Mouse (Mus musculus) urinary bladder, postnatal 25 days (tissue): Measurements from ENCODE around the gene Cadm3.
A peak's percentile ranks its signal among the peaks of the same experiment; 100 is the strongest.
"Not testable (repeated sequence)": the region's sequence is repeated elsewhere in the genome, so short reads cannot be mapped to it uniquely, and the experiment has no call there.

Experiments
- DNase-seq: peaks from one replicate; pipeline ENCODE4 v3.0.0; 2022; ENCODE audit warnings: low spot score

Cadm3 gene

DNA sequence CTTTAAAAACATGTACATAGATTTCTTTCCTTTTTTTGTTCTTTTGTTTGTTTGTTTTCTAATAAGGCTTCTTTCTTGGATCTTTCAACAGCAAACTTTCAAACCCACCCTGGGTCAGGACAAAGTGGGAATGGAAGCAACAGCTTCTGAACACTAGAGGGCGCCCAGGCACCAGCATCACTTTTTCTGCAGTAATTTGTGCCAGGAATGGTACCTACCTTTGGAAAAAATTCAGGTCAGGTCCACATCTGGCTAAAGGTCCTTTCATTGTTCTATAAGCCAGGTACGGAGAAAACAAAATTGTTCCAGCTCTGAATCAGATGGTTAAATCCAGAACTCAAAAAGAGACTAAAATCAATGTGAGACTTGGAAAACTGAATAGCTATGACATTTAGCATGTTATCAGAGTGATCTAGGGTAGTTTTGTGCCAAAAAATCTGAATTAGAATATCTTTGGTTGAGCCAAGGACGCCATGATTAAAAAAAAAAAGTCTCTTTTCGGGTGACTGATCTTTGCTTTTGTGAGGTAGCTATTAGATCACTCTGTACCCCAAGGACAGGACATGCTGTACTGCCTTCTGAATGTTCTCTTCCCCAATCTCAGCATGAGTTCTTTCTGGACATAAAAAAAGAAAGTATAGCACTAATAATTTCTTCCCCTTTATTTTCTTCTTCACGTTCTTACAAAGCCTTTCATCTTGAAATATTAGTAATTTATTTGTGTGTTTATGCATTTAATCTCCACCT, 43.5 kb downstream of the Cadm3 start:
- DNase-seq = peak; percentile 33

DNA sequence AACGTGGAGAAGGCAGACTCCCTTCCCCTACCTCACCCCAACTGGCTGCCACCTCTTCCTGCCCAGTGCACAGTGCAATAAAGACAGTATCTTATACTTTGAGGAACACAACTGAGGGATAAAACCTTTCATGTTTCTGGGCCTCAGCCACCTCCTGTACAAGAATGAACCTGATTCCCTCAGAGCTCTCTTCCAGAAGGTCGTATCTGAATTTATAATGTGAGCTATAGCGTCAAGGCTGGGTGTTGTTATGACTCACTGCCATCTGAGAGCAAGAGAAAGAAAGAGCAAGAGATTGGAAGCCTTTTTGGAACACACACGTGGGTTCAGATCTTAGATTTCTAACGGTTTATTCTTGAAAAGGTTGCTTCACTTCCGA, 45.3 kb downstream of the Cadm3 start:
- DNase-seq = no peak

DNA sequence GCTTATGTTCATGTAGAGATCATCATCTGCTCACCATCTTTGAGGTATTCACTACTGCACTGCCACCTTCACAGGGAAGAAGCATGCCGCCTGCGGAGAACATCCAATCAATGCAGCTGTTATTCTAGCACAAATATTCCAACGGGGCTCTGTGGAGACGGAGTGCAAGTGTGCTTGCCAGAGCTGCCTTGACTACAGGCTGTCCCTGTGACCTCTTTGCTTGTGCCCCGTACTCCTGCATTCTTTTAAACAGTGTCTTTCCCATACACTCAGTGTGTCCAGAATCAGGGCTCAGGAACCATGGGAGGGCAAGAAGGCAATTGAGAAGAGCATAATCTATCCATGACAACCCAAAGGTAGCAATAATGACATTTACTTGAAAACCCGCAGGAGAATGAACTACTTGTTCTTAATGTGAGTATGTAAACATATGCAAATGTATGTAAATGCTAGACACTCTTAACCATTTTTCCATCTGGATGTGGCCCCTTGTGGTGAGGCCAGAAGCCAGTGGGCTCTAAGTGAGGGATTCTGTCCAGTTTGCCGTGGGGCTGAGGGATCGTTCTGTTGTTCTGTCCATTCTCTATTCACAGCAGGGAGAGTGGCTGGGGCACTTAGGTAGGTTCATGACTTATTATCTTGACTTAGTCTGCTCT, 45.8 kb downstream of the Cadm3 start:
- DNase-seq = no peak

DNA sequence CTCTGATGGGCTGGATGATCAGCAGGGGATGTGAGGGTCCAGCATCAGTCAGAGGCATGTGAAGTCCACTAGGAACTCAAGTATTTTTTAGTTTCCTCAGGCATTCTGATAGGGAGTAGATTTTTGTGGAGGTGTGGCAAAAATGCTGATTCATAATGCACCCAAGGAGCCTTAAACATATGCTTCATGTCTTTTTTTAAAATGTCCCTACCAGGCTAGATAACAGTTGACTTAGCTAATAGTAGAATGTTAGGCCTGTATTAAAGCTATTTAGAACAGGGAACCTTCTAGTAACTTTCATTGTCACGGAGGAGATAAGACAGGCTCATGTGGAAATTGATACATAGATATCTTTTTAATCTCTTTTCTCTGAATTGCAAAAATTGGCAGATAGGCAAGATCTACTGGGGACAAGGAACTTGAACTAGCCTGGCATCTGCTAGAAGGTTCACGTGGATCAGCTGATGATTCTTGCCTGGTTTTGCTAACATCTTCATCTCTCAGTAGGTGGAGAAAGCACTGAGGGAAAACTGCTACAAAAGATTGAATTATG, 49.5 kb downstream of the Cadm3 start:
- no peak for DNase-seq

DNA sequence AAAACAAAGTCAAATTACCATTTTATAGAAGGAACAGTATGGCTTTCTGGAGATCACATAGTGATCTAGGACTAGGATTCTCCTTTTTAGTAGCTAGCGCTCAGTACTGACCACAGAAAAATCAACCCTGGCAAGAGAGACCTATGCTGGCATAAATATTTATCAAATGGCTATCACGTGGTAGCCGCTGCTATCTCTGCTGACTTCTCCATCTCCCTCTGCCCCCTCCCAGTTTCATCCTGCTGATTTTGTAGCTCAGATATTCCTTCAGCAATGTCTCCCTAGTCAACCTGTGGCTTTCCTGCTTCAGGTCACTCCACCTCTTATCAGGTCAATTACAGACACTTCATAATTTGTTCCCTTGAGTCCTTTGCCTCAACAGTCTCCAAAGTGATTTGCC, 51.8 kb downstream of the Cadm3 start:
- no peak for DNase-seq

DNA sequence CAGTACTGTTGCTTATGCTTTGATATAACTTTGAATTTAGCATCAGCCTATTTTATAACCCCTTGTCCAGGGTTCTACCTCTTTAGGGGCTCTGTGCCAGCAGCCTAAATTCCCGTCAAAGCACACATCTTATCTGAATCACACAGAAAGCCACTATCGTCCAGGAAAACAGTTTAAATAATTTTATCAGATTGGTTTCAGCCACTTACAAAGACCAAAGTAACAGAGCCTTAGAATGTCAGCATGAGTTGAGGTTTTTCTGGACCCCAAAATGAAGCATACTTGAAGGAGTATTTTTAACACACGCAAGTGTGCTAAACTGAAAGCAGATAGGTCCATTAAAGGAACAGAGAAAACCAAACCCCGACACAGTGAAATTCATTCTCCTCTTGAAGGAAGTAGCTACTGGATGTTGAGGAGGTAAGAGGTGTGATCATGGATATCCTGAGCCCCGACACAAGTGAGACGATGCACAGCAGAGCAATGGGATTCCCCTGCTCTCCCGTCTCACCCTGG, 53.9 kb downstream of the Cadm3 start:
- not testable (repeated sequence) for DNase-seq

DNA sequence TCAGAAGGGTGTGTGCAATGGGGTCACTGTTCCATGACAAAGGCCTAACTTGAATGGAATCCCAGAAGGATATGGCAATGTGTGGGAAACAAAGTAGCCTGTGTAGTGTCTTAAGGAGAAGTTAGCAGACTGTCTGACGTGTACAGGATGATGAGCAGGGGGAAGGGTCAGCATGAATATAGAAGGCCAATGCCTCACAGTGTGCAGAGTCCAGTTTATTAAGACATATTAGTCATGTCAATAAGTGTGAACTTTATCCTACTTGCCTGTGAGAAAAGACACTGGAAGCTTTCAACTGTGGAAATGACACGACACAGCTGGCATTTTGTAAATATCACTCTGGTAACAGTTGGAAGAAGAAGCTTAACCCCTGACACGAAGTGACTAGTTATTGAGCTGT, 64.7 kb downstream of the Cadm3 start:
- not testable (repeated sequence) for DNase-seq
